Mouse (Mus musculus): ENCODE measurements around the gene Spata13. TPM values are rescaled to one million over a fixed set of nuclear protein-coding genes. Genes with fewer than 3 reads are reported as not detected.

Gene Spata13
- polyA plus RNA-seq, 1 experiment from 2014 or later: 50.1 TPM

GRCm38 (mm10) chr14:60704961-60705360, 71.2 kb downstream of the Spata13 start:
- Histone ChIP-seq H3K9ac (replicated peaks) (no peak overlapping the region), H3K36me3 (no peaks in the 10 kb centered on the region), H3K4me2 (replicated peaks) (no peak overlapping the region), H3K9me3 (no peaks in the 10 kb centered on the region), H3K27ac (replicated peaks) (no peak overlapping the region), H3K27me3 (no peaks in the 10 kb centered on the region), H3K4me1 (peaks cover 6% of the 10 kb centered on the region; the same call in 1 of the 2 replicates), H3K4me3 (no peak overlapping the region)
- WGBS: 56% methylated on average over 3 of the region's 3 CpGs
- no peak for ATAC-seq (replicated peaks)

DNA sequence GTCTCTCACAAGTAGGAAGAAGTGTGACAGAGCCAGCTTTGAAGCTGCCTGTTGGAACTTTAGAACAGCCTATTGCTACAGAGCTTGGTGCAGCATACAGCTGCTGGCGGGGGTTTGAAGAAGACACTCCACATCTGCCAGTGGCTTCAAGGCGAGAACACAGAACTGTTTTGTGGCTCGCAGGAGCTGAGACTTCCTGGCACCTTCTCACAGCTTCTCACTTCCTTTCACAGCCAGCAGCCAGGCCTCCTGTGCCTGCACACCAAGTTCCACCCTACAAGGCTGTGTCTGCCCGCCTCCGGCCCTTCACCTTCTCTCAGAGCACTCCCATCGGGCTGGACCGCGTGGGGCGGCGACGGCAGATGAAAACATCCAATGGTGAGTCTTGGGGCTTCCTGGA, 75.4 kb downstream of the Spata13 start:
- Histone ChIP-seq H3K36me3 (no peaks in the 10 kb centered on the region), H3K4me1 (peaks cover 6% of the 10 kb centered on the region; the same call in 1 of the 2 replicates), H3K9ac (replicated peaks) (no peak overlapping the region), H3K4me2 (replicated peaks) (no peak overlapping the region), H3K4me3 (no peak overlapping the region), H3K9me3 (no peaks in the 10 kb centered on the region), H3K27ac (replicated peaks) (no peak overlapping the region), H3K27me3 (no peaks in the 10 kb centered on the region)
- 81% methylated on average over 11 of the region's 11 CpGs for WGBS
- ATAC-seq (replicated peaks): no peak

DNA sequence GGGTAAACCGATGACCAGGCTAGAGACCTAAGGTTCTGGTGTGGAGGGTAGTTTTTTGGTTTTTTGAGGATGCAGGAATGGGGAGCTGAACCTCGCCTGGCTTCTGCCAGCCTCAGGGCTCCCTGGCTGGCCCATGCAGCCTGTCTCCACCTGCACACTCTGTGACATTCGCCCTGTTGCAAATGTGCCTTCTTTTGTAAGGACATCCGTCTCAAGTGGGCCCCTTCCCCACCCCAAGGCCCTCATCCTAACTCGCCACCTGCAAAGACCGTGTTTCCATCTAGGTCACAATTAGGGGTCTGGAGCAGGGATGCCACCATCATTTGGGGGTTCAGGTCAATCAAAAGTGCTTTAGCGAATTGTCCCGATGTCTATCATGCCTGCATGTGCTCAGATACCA, 75.9 kb downstream of the Spata13 start:
- Histone ChIP-seq H3K9me3 (no peaks in the 10 kb centered on the region), H3K36me3 (no peaks in the 10 kb centered on the region), H3K4me3 (no peak overlapping the region), H3K27me3 (no peaks in the 10 kb centered on the region), H3K27ac (replicated peaks) (no peak overlapping the region), H3K4me2 (replicated peaks) (no peak overlapping the region), H3K9ac (replicated peaks) (no peak overlapping the region), H3K4me1 (peaks cover 6% of the 10 kb centered on the region; the same call in 1 of the 2 replicates)
- no peak for ATAC-seq (replicated peaks)
- WGBS: 92% methylated on average over 8 of the region's 8 CpGs

DNA sequence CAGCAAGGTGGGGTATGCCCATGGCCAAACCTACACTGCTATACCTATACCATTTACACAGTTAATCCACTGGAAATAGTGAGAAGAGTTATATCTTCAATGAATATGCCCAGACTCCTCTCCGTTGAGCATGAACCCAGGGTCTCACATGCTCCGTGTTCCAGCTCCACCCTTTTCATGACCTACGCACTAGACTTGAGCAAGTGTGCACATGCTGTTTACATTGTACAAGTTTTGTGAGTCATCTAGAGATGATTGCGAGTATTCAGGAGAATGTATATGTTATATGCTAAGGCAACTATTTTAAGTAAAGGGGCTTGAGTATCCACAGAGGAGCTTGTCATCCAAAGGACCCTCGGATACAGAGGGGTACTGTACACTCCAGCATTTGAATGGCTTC, 77.4 kb downstream of the Spata13 start:
- no peaks in the 10 kb centered on the region for H3K9me3 ChIP-seq
- no peak overlapping the region for H3K4me2 ChIP-seq (replicated peaks)
- no peak overlapping the region for H3K27ac ChIP-seq (replicated peaks)
- H3K27me3 ChIP-seq: no peaks in the 10 kb centered on the region
- no peak overlapping the region for H3K9ac ChIP-seq (replicated peaks)
- ATAC-seq (replicated peaks): no peak
- WGBS: 96% methylated on average over 5 of the region's 5 CpGs
- H3K4me3 ChIP-seq: no peak overlapping the region
- 0 out of 2 replicates have a peak, but pooled peaks cover 3% of the 10 kb centered on the region for H3K4me1 ChIP-seq
- no peaks in the 10 kb centered on the region for H3K36me3 ChIP-seq

GRCm38 (mm10) chr14:60711590-60712288, 77.9 kb downstream of the Spata13 start:
- WGBS: 89% methylated on average over 6 of the region's 6 CpGs
- Histone ChIP-seq H3K27ac (replicated peaks) (no peak overlapping the region), H3K9ac (replicated peaks) (no peak overlapping the region), H3K36me3 (no peaks in the 10 kb centered on the region), H3K4me1 (0 out of 2 replicates have a peak, but pooled peaks cover under 1% of the 10 kb centered on the region), H3K4me3 (no peak overlapping the region), H3K4me2 (replicated peaks) (no peak overlapping the region), H3K9me3 (no peaks in the 10 kb centered on the region), H3K27me3 (no peaks in the 10 kb centered on the region)
- ATAC-seq (replicated peaks): no peak

- Histone ChIP-seq H3K36me3 (no peaks in the 10 kb centered on the region), H3K4me1 (no peaks in the 10 kb centered on the region), H3K9ac (replicated peaks) (no peak overlapping the region), H3K27me3 (no peaks in the 10 kb centered on the region), H3K4me3 (no peak overlapping the region), H3K4me2 (replicated peaks) (no peak overlapping the region), H3K27ac (replicated peaks) (no peak overlapping the region), H3K9me3 (no peaks in the 10 kb centered on the region)
- ATAC-seq (replicated peaks): no peak
- WGBS: 89% methylated on average over 11 of the region's 11 CpGs
These were observed 78.6 kb downstream of the Spata13 start for GRCm38 (mm10) chr14:60712289-60712830.

DNA sequence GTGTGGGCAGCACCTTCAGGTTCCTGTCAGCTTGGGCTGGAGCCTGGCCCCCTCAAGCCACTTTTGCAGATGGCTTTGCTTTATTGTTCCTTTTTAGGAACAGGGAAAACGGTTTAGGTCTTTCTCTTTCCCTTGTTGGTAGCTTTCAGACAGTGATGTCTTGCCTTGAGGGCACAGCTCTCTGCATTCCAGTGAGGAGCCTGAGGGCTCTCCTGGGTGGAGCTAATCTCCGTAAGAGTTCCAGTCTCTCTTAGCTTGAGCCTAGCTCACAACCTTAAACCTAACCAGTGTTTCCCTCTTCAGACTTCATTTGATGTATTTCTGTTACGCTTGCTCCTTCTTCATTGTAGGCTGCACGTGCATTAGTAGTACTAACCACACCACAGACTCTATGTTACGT, 81.9 kb downstream of the Spata13 start:
- Histone ChIP-seq H3K4me1 (no peaks in the 10 kb centered on the region), H3K9me3 (no peaks in the 10 kb centered on the region), H3K27ac (replicated peaks) (no peak overlapping the region), H3K36me3 (no peaks in the 10 kb centered on the region), H3K27me3 (no peaks in the 10 kb centered on the region), H3K9ac (replicated peaks) (no peak overlapping the region), H3K4me3 (no peak overlapping the region), H3K4me2 (replicated peaks) (no peak overlapping the region)
- 81% methylated on average over 5 of the region's 5 CpGs for WGBS
- no peak for ATAC-seq (replicated peaks)

DNA sequence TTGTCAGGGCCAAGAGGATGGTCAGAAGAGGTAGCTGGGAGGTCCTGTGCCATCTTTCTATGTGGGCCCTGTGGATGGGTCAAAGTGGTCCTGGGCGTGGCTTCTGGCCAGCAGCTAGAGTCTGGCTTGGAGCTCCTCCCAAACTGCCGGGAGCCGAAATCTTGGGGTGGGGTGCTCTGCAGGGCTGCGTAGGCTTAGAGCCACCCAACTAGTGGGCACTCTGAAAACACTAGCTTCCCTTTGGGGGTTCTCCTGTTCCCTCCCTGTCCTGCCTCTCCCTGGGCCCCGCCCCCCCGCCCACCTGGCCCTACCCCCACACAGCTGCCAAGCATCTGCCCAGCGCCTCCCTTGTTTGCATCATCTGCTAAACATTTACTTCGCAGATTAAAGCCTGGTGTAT, 87.5 kb downstream of the Spata13 start:
- Histone ChIP-seq H3K9me3 (no peaks in the 10 kb centered on the region), H3K4me2 (replicated peaks) (no peak overlapping the region), H3K4me3 (no peak overlapping the region), H3K27me3 (no peaks in the 10 kb centered on the region), H3K27ac (replicated peaks) (no peak overlapping the region), H3K9ac (replicated peaks) (no peak overlapping the region), H3K36me3 (no peaks in the 10 kb centered on the region), H3K4me1 (0 out of 2 replicates have a peak, but pooled peaks cover 9% of the 10 kb centered on the region)
- 49% methylated on average over 8 of the region's 8 CpGs for WGBS
- no peak for ATAC-seq (replicated peaks)

GRCm38 (mm10) chr14:60721938-60722337, 88.1 kb downstream of the Spata13 start:
- no peak overlapping the region for H3K27ac ChIP-seq (replicated peaks)
- H3K4me2 ChIP-seq (replicated peaks): no peak overlapping the region
- no peak overlapping the region for H3K9ac ChIP-seq (replicated peaks)
- no peaks in the 10 kb centered on the region for H3K9me3 ChIP-seq
- no peak for ATAC-seq (replicated peaks)
- 0 out of 2 replicates have a peak, but pooled peaks cover 9% of the 10 kb centered on the region for H3K4me1 ChIP-seq
- no peak overlapping the region for H3K4me3 ChIP-seq
- no peaks in the 10 kb centered on the region for H3K36me3 ChIP-seq
- H3K27me3 ChIP-seq: no peaks in the 10 kb centered on the region
- WGBS: 62% methylated on average over 3 of the region's 3 CpGs

DNA sequence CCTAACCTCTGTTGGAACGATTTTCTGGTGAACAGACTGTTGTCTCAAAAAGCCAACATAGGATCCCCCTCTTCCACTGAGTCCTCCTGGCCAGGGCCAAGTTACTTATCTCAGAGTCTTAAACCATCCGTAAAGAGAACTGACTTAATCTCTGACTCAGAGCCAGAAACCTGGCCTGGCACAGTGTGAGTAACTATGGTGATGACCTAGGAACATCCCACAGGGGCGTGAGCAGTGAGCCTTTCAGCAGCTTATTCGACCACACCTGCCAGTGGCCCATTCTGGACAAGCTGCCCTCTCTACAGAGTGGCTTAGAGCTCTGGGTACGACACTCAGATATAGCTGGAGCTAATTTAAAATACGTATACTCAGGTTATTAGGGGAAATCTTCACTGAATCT, 92.3 kb downstream of the Spata13 start:
- H3K4me1 ChIP-seq: 0 out of 2 replicates have a peak, but pooled peaks cover 9% of the 10 kb centered on the region
- no peak overlapping the region for H3K4me2 ChIP-seq (replicated peaks)
- no peak overlapping the region for H3K9ac ChIP-seq (replicated peaks)
- H3K27ac ChIP-seq (replicated peaks): no peak overlapping the region
- no peaks in the 10 kb centered on the region for H3K36me3 ChIP-seq
- no peaks in the 10 kb centered on the region for H3K9me3 ChIP-seq
- ATAC-seq (replicated peaks): 0 out of 2 replicates have a peak, but pooled peaks have one; percentile 13
- WGBS: 65% methylated on average over 6 of the region's 6 CpGs
- no peak overlapping the region for H3K4me3 ChIP-seq
- no peaks in the 10 kb centered on the region for H3K27me3 ChIP-seq

- Histone ChIP-seq H3K9ac (replicated peaks) (no peak overlapping the region), H3K4me1 (peaks cover 3% of the 10 kb centered on the region; the same call in 1 of the 2 replicates), H3K4me3 (no peak overlapping the region), H3K27ac (replicated peaks) (no peak overlapping the region), H3K9me3 (no peaks in the 10 kb centered on the region), H3K27me3 (no peaks in the 10 kb centered on the region), H3K36me3 (no peaks in the 10 kb centered on the region), H3K4me2 (replicated peaks) (no peak overlapping the region)
- WGBS: 78% methylated on average over 4 of the region's 4 CpGs
- no peak for ATAC-seq (replicated peaks)
These were observed 93.3 kb downstream of the Spata13 start for GRCm38 (mm10) chr14:60727130-60727529.

DNA sequence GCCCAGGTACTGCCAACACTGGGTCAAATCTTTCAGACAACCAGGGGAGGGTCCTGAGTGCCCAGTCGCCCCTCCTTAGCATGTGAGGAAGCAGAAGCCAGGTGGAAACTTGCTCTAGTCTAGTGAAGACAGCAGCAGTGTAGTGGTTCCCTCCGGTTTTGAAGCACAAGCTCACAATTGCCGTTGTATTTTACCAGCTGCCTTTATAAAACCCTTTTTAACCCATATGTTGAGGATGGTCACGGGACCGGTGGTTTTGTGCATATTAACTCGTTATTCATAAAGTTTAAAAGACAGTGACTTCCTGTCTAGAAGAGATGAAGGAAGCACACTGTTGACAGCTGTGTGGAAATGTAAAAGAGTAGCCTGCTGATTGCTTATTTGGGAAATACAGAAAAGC, 98.3 kb downstream of the Spata13 start:
- WGBS: 62% methylated on average over 6 of the region's 6 CpGs
- no peaks in the 10 kb centered on the region for H3K27me3 ChIP-seq
- H3K27ac ChIP-seq (replicated peaks): 0 out of 2 replicates have a peak overlapping the region, but pooled peaks have one; percentile 25
- H3K4me3 ChIP-seq: no peak overlapping the region
- no peak overlapping the region for H3K9ac ChIP-seq (replicated peaks)
- no peaks in the 10 kb centered on the region for H3K36me3 ChIP-seq
- H3K9me3 ChIP-seq: no peaks in the 10 kb centered on the region
- H3K4me1 ChIP-seq: peaks cover 44% of the 10 kb centered on the region
- no peak for ATAC-seq (replicated peaks)
- no peak overlapping the region for H3K4me2 ChIP-seq (replicated peaks)

Data from forebrain, embryonic 15.5 days (tissue).